Mouse (Mus musculus) heart, embryonic 10.5 days (tissue): ENCODE measurements at regions not wholly inside any gene's neighbourhood (a gene's known extent, or its start where the extent isn't known, plus 50 kb on each side); places are given as distances from the start of the nearest gene placed in this dataset.
A peak's percentile ranks its signal among the peaks of the same experiment; 100 is the strongest.

Experiments
- DNase-seq: peaks from one replicate; pipeline ENCODE4 v3.0.0-alpha.2; 2017; ENCODE audit warnings: low spot score
- H3K27ac ChIP-seq: fragments of 300-500 bp; sonication (generic); 2 replicates; pipeline ENCODE4 v1.5.1; 2016; ENCODE audit warnings: mild to moderate bottlenecking
- H3K27me3 ChIP-seq: fragments of 300-500 bp; sonication (generic); 2 replicates; pipeline ENCODE4 v1.6.1; 2016; ENCODE audit warnings: mild to moderate bottlenecking; ENCODE audit not compliant: poor library complexity, insufficient read depth, severe bottlenecking
- H3K36me3 ChIP-seq: fragments of 300-500 bp; sonication (generic); 2 replicates; pipeline ENCODE4 v1.6.1; 2016; ENCODE audit warnings: mild to moderate bottlenecking, moderate library complexity
- H3K4me1 ChIP-seq: fragments of 300-500 bp; sonication (generic); 2 replicates; pipeline ENCODE4 v1.6.1; 2016; ENCODE audit warnings: mild to moderate bottlenecking
- H3K4me3 ChIP-seq: fragments of 300-500 bp; sonication (generic); 2 replicates; pipeline ENCODE4 v1.5.1; 2016; ENCODE audit warnings: mild to moderate bottlenecking, moderate library complexity
- H3K9me3 ChIP-seq: fragments of 300-500 bp; sonication (generic); 2 replicates; pipeline ENCODE4 v1.6.1; 2016; ENCODE audit warnings: mild to moderate bottlenecking, moderate library complexity
- WGBS: fragments of 180-500 bp; shearing (Covaris S2); methylation state at CpG from one replicate; pipeline ENCODE4 v1.1.7; 2016; 5-methylcytosine and 5-hydroxymethylcytosine counted together

DNA sequence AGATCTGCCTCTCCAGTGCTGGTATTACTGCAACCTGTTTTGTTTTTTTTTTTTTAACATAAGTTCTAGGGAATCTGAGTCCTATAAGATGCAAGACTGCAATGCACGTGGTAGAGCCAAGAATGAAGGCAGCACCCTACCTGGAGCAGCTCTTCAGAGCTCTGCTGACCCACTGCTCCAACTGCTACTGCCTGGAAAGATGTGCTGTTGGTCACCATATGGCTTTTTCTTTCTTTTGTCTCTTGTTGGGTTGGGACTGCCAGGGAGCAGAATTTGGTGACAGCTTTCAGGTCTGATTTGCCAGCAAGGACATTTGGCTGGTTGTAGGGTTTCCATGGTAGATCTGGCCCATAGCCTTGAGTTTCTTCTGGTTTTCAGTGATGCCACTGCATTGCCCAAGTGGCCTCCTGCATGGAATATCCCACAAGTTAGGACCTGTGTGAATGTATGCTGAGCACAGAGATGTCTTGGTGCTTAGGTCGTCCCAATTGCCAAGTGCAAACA is 123.9 kb upstream of the Irf2bp2 start:
- Histone ChIP-seq H3K9me3 (no peaks in the 10 kb centered on the region), H3K4me3 (no peak overlapping the region), H3K27me3 (no peaks in the 10 kb centered on the region), H3K27ac (no peak overlapping the region), H3K4me1 (peaks cover 6% of the 10 kb centered on the region), H3K36me3 (no peaks in the 10 kb centered on the region)
- WGBS: 69% methylated on average over 2 of the region's 2 CpGs
- no peak for DNase-seq

DNA sequence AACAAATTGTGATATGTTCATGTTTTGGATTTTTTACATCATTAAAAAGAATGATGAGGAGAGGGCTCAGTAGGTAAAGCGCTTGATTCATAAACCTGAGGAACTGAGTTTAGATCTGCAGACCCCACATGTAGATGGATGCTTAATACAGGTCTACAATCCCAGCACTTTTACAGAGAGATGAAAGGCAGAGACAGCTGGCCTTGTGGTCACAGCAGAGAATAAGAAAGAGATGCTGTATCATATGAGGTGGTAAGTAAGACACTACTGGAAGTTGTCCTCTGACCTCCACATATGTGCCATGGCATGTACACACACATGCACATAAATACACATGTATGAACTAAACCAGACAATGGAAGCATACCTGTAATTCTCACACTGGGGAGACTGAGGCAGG is 121.9 kb upstream of the Irf2bp2 start:
- Histone ChIP-seq H3K27me3 (no peaks in the 10 kb centered on the region), H3K36me3 (no peaks in the 10 kb centered on the region), H3K9me3 (no peaks in the 10 kb centered on the region), H3K27ac (no peak overlapping the region), H3K4me1 (peaks cover 5% of the 10 kb centered on the region; the same call in 1 of the 2 replicates), H3K4me3 (no peak overlapping the region)
- 95% methylated on average over 1 of the region's 1 CpGs for WGBS
- DNase-seq: no peak

DNA sequence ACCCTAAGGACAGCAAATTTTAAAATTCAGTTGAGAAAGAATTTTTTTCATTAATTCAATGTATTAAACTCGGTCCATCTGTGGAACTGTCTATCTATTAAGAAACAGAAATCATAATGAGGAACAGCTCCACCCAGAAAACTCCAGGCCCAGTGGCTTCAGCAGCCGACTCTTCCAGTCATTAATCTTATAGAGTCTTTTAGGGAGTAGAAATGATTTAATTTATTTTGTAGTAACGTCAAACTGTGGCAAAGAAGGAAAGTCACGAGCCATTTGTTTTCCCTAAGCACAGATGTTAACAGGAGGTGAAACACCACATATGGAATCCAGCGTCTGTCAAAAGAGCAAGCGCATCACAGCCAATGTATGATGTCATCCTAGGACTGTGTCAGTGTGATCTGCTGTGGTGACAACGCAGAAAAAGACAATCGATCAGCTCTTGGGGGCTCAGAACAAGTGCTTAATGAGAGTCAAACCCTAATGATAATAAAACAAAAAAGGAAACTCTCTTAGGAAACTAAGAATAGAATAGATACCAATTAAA is 119.9 kb upstream of the Irf2bp2 start:
- 65% methylated on average over 8 of the region's 8 CpGs for WGBS
- no peak for DNase-seq
- H3K9me3 ChIP-seq: no peaks in the 10 kb centered on the region

DNA sequence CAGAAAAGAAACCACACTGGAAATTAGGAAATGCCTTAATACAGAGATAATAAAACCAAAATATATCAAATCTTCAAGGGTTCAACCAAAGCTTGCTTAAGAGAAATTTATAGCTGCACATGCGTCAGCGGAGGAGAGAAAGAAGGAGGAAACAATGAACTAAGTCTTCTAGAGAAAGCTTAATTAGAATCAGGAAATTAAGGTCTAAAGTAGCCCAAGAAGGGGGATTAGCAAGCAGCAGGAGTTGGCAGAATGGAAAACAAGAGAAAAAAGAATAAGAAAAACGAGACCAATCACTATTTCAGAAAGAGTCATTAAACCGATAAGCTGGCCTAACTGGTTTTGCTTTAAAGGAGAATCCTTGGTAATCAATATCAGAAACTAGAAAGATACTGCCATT is 119.4 kb upstream of the Irf2bp2 start:
- DNase-seq: no peak
- WGBS: 72% methylated on average over 4 of the region's 4 CpGs

More for the DNA sequence above, 119.9 kb upstream of the Irf2bp2 start:
- no peaks in the 10 kb centered on the region for H3K27me3 ChIP-seq
- no peak overlapping the region for H3K4me3 ChIP-seq
- H3K27ac ChIP-seq: no peak overlapping the region
- peaks cover 5% of the 10 kb centered on the region; the same call in 1 of the 2 replicates for H3K4me1 ChIP-seq
- H3K36me3 ChIP-seq: no peaks in the 10 kb centered on the region

DNA sequence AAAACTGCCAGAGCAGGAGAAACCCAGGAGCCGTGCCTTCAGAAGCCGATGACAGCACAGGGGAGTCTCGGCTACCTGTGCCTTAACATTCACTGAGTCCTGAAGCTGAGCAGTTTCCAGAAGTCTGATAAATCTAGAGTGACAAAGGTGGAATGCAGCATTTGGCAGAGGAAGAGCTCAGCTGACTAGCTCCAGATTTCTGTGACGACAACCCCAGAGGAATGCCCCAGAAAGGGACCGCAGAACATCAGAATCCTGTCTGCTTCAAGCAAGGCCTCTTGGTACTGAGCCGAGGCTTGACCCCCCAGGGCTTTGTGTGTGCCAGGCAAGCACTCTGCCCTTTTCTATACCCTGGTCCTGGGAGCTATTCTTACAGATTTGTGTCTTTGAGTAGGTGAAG is 119.0 kb upstream of the Irf2bp2 start:
- H3K4me3 ChIP-seq: no peak overlapping the region
- H3K27ac ChIP-seq: no peak overlapping the region
- H3K36me3 ChIP-seq: no peaks in the 10 kb centered on the region
- peaks cover 5% of the 10 kb centered on the region; the same call in 1 of the 2 replicates for H3K4me1 ChIP-seq
- DNase-seq: no peak
- H3K9me3 ChIP-seq: no peaks in the 10 kb centered on the region
- no peaks in the 10 kb centered on the region for H3K27me3 ChIP-seq
- WGBS: 51% methylated on average over 6 of the region's 6 CpGs

More for the DNA sequence above, 119.4 kb upstream of the Irf2bp2 start:
- no peaks in the 10 kb centered on the region for H3K27me3 ChIP-seq
- no peaks in the 10 kb centered on the region for H3K36me3 ChIP-seq
- no peaks in the 10 kb centered on the region for H3K9me3 ChIP-seq
- no peak overlapping the region for H3K4me3 ChIP-seq
- peaks cover 5% of the 10 kb centered on the region; the same call in 1 of the 2 replicates for H3K4me1 ChIP-seq
- no peak overlapping the region for H3K27ac ChIP-seq

DNA sequence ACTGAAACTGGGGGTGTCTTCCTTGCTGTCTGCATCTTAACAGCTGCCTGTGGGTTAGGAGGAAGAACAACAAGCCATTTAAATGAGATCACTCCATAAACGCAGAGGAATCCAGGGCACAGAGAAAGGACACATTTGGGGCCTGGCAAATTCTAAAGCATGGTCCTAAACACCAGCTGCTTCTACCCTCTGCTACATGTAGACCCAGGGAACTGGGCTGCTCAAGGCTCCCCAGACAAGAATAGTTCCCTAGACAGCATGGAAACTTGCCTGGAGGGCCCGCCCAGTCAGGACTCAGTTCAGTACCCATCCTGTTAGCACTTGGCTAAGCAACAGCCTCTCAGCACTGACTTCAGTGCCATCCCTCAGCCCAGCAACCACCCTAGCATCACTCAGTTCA is 115.2 kb upstream of the Irf2bp2 start:
- Histone ChIP-seq H3K27me3 (no peaks in the 10 kb centered on the region), H3K4me3 (no peak overlapping the region), H3K9me3 (no peaks in the 10 kb centered on the region), H3K36me3 (no peaks in the 10 kb centered on the region), H3K27ac (no peak overlapping the region), H3K4me1 (peaks cover 8% of the 10 kb centered on the region)
- 75% methylated on average over 2 of the region's 2 CpGs for WGBS
- no peak for DNase-seq

DNA sequence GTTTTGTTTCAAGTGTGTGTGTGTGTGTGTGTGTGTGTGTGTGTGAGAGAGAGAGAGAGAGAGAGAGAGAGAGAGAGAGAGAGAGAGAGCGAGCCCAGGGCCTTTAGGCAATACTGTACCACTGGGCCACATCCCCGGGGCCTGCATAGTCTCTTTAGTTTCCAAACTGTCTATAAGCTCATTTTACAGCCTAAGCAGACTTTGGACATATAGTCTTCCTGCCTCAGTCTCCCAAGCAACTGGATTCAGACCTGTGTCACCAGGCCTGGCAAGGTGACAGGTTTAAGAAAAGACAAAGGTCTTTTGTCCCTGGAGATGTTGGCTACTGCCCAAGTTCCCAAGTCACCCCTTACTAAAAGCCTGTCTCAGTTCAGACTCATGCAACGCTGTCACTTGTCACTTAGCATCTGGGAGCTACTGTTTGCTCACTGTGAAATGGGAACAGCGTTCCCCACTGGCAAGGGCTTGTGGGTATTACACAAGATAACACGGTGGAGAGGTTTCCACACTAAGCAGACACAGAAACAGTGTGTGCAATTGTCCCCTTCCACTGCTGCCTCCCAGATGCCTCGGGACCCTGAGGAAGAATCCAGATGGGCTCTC is 113.6 kb upstream of the Irf2bp2 start:
- no peaks in the 10 kb centered on the region for H3K9me3 ChIP-seq
- no peak overlapping the region for H3K27ac ChIP-seq
- DNase-seq: no peak
- no peaks in the 10 kb centered on the region for H3K36me3 ChIP-seq
- no peak overlapping the region for H3K4me3 ChIP-seq
- H3K4me1 ChIP-seq: peaks cover 7% of the 10 kb centered on the region; the same call in 1 of the 2 replicates
- WGBS: 70% methylated on average over 6 of the region's 6 CpGs
- H3K27me3 ChIP-seq: no peaks in the 10 kb centered on the region

DNA sequence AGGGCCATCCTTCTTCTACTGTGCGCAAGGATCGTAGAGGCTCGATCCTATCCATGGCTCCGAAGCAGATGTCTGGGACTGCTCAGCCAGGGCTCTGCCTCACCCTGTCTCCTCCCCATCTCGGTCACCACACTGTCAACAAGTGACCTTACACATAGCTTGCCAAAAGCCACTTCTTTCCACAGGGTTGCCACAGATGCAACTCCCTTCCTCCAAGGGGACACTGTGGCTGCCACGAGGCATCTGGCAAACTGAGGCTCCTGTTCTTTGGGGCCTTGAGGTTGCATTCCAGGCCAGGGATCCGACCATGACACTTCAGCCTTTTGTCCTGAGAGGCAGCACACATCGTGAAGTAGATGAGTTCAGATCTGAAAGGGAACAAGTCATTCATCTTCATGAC is 112.5 kb upstream of the Irf2bp2 start:
- Histone ChIP-seq H3K9me3 (no peaks in the 10 kb centered on the region), H3K27ac (no peak overlapping the region), H3K4me1 (peaks cover 7% of the 10 kb centered on the region; the same call in 1 of the 2 replicates), H3K27me3 (no peaks in the 10 kb centered on the region), H3K36me3 (no peaks in the 10 kb centered on the region), H3K4me3 (no peak overlapping the region)
- no peak for DNase-seq
- WGBS: 82% methylated on average over 8 of the region's 8 CpGs

DNA sequence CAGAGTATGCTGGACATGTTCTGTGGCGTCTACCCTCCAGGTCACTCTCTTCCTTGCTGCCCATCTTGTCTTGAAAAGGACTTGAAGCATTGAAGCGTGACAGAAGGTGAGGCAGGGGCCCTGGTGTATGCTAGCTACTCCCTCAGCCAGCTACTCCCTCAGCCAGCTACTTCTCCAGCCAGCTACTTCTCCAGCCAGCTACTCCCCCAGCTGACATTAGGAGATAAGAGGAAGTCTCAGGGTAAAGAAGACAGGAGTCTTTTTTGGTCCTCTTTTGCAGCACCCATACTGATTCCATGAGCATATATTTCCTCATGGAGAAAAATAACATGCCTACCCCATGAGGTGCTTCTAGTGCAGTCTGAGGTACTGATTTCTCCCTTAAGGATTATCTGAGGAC is 111.6 kb upstream of the Irf2bp2 start:
- 69% methylated on average over 2 of the region's 2 CpGs for WGBS
- Histone ChIP-seq H3K4me1 (peaks cover 7% of the 10 kb centered on the region; the same call in 1 of the 2 replicates), H3K9me3 (no peaks in the 10 kb centered on the region), H3K27ac (no peak overlapping the region), H3K27me3 (no peaks in the 10 kb centered on the region), H3K36me3 (no peaks in the 10 kb centered on the region), H3K4me3 (no peak overlapping the region)
- DNase-seq: no peak

DNA sequence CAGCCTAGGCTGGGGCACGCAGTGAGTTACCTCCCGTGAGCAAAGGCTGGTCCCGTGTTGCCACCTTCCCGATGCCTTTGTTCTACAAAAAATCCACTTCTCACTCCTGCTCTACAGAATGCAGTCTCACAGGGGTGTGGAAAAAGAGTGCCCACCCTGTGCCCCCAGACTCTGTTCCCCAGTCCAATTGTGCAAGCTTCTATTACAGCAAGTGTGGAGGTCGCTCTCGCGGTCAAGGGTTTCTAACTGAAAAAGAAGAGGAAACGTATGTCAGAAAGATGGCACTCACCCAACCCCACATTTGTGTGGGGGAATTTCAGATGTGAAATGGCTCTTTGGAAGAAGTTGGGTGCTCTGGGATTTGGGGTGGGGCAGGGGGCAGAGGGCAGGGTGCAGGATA is 110.9 kb upstream of the Irf2bp2 start:
- no peak for DNase-seq
- no peaks in the 10 kb centered on the region for H3K36me3 ChIP-seq
- no peak overlapping the region for H3K4me3 ChIP-seq
- H3K4me1 ChIP-seq: peaks cover 10% of the 10 kb centered on the region
- H3K9me3 ChIP-seq: no peaks in the 10 kb centered on the region
- no peaks in the 10 kb centered on the region for H3K27me3 ChIP-seq
- WGBS: 91% methylated on average over 8 of the region's 8 CpGs
- H3K27ac ChIP-seq: peak overlapping the region; percentile 17; the same call in 1 of the 2 replicates

DNA sequence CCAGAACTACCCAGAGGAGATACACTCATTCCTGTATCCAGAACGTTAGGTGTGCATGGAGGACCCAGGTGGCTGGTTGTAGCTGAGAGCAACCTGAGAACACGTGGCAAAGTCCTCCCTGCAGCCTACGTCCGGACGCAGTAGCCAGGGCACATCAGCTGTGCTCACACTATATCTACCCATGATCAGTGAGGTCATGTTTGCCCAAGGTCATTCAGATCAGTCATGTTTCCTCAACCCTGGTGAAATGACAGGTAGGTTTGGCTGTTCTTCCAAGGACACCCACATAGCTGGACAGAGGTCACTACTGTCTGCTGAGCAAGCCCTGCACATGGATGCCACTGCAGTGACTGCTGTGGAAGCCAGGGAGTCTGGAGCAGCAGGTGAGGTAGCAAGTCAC is 109.8 kb upstream of the Irf2bp2 start:
- H3K4me3 ChIP-seq: no peak overlapping the region
- peak overlapping the region; percentile 6; the same call in 1 of the 2 replicates for H3K27ac ChIP-seq
- H3K36me3 ChIP-seq: no peaks in the 10 kb centered on the region
- 89% methylated on average over 5 of the region's 5 CpGs for WGBS
- H3K4me1 ChIP-seq: peaks cover 22% of the 10 kb centered on the region
- no peaks in the 10 kb centered on the region for H3K27me3 ChIP-seq
- DNase-seq: no peak
- no peaks in the 10 kb centered on the region for H3K9me3 ChIP-seq

DNA sequence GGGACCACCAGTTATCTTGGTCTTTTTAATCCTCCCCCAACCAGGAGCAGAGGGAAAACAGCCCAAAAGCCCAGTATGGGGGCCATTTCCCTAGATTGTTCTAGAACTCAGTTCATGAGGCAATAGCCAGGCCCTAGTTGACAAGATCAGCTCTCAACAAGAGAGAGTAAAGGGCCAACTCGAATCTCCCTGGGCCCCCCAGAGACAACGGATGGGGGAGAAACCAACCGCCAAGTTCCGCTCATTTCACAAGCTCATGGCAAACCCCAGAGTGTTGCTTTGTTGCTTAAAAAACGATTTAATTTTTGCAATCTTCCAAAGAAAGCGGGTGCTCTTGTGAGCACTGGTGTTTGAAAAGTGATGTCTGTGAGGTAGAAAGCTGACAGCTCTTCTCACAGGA is 108.5 kb upstream of the Irf2bp2 start:
- DNase-seq: no peak
- Histone ChIP-seq H3K27ac (no peak overlapping the region), H3K4me3 (no peak overlapping the region), H3K27me3 (no peaks in the 10 kb centered on the region), H3K9me3 (no peaks in the 10 kb centered on the region), H3K4me1 (peaks cover 26% of the 10 kb centered on the region), H3K36me3 (no peaks in the 10 kb centered on the region)
- WGBS: 81% methylated on average over 6 of the region's 6 CpGs

DNA sequence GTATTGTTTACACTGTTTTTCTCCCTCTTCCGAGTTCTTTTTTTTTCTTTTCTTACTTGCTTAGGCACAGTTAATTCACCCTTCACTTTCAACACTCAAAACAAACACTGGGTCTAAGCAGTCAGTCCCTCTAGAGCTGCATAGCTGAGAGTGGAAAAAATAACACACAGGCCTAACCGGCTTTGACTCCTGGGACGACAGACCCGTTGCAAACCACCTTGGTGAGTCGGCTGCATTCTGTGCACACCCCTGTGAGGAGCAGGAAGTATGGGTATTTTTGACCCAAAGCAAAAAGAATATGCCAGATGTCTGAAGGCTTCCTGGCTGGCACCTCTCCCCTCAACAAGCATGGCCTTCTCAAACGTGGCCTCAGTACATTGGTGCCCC is 105.6 kb upstream of the Irf2bp2 start:
- Histone ChIP-seq H3K4me1 (peaks cover 33% of the 10 kb centered on the region), H3K36me3 (no peaks in the 10 kb centered on the region), H3K27me3 (no peaks in the 10 kb centered on the region), H3K4me3 (no peak overlapping the region), H3K9me3 (no peaks in the 10 kb centered on the region), H3K27ac (peak overlapping the region; percentile 86)
- no peak for DNase-seq
- WGBS: 19% methylated on average over 6 of the region's 6 CpGs
